Mouse (Mus musculus) heart, adult 2 months (tissue): ENCODE measurements around the gene Zfp398.

Experiments
- CTCF ChIP-seq: fragments of 200-600 bp; IDR thresholded peaks from 2 replicates; pipeline ENCODE4 v1.8.1; 2022; ENCODE audit warnings: antibody characterized with exemption, mild to moderate bottlenecking, moderate library complexity
- POLR2A ChIP-seq: fragments of 200-500 bp; IDR thresholded peaks from 2 replicates; pipeline ENCODE4 v1.6.1; 2011; ENCODE audit warnings: mild to moderate bottlenecking, low read depth, low read length, control low read depth; ENCODE audit not compliant: insufficient read depth

DNA sequence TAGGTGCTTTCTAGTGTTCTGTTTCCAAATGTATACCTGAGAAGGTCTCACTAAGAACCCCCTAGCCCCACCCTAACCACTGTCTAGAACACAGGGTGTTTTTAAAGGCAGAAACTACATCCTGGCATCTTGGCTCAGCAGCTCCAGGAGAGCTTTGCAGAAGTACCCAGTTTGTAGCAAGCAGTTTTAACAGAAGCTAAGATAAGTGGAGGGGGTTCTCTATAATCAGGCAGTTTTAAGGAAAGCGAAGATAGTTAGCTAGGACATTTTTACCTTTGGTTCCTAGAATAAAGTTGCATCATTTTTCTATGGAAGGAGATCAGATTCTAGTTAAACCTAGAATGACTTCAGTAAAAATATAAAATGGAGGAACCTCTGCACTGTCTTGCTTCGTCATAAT lies 6.4 kb downstream of the Zfp398 start:
- TF ChIP-seq CTCF (no peak), POLR2A (no peak)
